Mouse (Mus musculus) G1E (cell line): ENCODE results near the gene Fam71b.

ENCODE experiments used
- CTCF ChIP-seq: IDR thresholded peaks from 2 replicates; pipeline ENCODE4 v1.5.1; 2012; ENCODE audit warnings: low read depth, low read length, inconsistent platforms, mixed read lengths
- GATA1 ChIP-seq: IDR thresholded peaks from 2 replicates; pipeline ENCODE4 v1.6.1; 2012; ENCODE audit warnings: borderline replicate concordance, low read length, inconsistent platforms, mixed read lengths
- GATA2 ChIP-seq: IDR thresholded peaks from 2 replicates; pipeline ENCODE4 v1.6.1; 2012; ENCODE audit warnings: low read depth, low read length, inconsistent platforms, borderline replicate concordance
- POLR2AphosphoS5 ChIP-seq: IDR thresholded peaks from 2 replicates; pipeline ENCODE4 v1.6.1; 2012; ENCODE audit warnings: low read depth, low read length, inconsistent platforms; ENCODE audit not compliant: insufficient replicate concordance
- TAL1 ChIP-seq: conservative IDR thresholded peaks from 2 replicates; pipeline ENCODE4 v1.6.1; 2012; ENCODE audit warnings: low read depth, low read length, inconsistent platforms, mixed read lengths

- no peak for TF ChIP-seq CTCF
- no peak for TF ChIP-seq POLR2AphosphoS5
- no peak for TF ChIP-seq GATA1
- TF ChIP-seq TAL1, result no peak
- no peak for TF ChIP-seq GATA2
Measured at GRCm38 (mm10) chr11:46387061-46387460, 9.3 kb upstream of the Fam71b start.
